Mouse (Mus musculus): ENCODE data around the gene Rpl13a. TPM values are rescaled to one million over a fixed set of nuclear protein-coding genes. Genes with fewer than 3 reads are reported as not detected.

Gene Rpl13a
- polyA plus RNA-seq, 1 experiment: 1,205 TPM

GRCm38 (mm10) chr7:45093516-45093905, 35.0 kb downstream of the Rpl13a start:
- WGBS: 38% methylated on average over 17 of the region's 18 CpGs
- no peak for TF ChIP-seq CTCF (IDR thresholded peaks at IDR 0.05; ENCODE audit: insufficient read depth, low read depth, low read length)
- TF ChIP-seq POLR2A (IDR thresholded peaks at IDR 0.05; ENCODE audit: insufficient read depth, low read depth, low read length): no peak
- no peak overlapping the region for H3K4me3 ChIP-seq (ENCODE audit: insufficient read depth, low read depth, low read length)
- H3K27ac ChIP-seq (ENCODE audit: insufficient read depth, low read depth, low read length): no peak overlapping the region
- peaks cover 14% of the 10 kb centered on the region for H3K4me1 ChIP-seq (ENCODE audit: control insufficient read depth, insufficient read depth, low read length)

GRCm38 (mm10) chr7:45092828-45093515, 35.6 kb downstream of the Rpl13a start:
- WGBS: 71% methylated on average over 12 of the region's 12 CpGs
- TF ChIP-seq POLR2A (IDR thresholded peaks at IDR 0.05; ENCODE audit: insufficient read depth, low read depth, low read length) (no peak), CTCF (IDR thresholded peaks at IDR 0.05; ENCODE audit: insufficient read depth, low read depth, low read length) (no peak)
- Histone ChIP-seq H3K4me1 (ENCODE audit: control insufficient read depth, insufficient read depth, low read length) (peaks cover 14% of the 10 kb centered on the region), H3K4me3 (ENCODE audit: insufficient read depth, low read depth, low read length) (no peak overlapping the region), H3K27ac (ENCODE audit: insufficient read depth, low read depth, low read length) (no peak overlapping the region)

GRCm38 (mm10) chr7:45092048-45092447, 36.5 kb downstream of the Rpl13a start, which contains the start of gene Rcn3:
Rcn3 (minus strand) TSS chr7:45092221.
- 3% methylated on average over 16 of the region's 16 CpGs for WGBS
- Histone ChIP-seq H3K27ac (ENCODE audit: insufficient read depth, low read depth, low read length) (no peak within 1 kb of the TSS), H3K4me3 (ENCODE audit: insufficient read depth, low read depth, low read length) (peak within 1 kb of the TSS; percentile 37), H3K4me1 (ENCODE audit: control insufficient read depth, insufficient read depth, low read length) (peaks cover 14% of the 10 kb centered on the region)
- no peak for TF ChIP-seq CTCF (IDR thresholded peaks at IDR 0.05; ENCODE audit: insufficient read depth, low read depth, low read length)
- TF ChIP-seq POLR2A (IDR thresholded peaks at IDR 0.05; ENCODE audit: insufficient read depth, low read depth, low read length): no peak

GRCm38 (mm10) chr7:45091001-45091990, 37.3 kb downstream of the Rpl13a start:
- H3K4me1 ChIP-seq (ENCODE audit: control insufficient read depth, insufficient read depth, low read length): peaks cover 14% of the 10 kb centered on the region
- WGBS: 27% methylated on average over 35 of the region's 35 CpGs
- peak overlapping the region; percentile 37; the same call in 1 of the 2 replicates for H3K4me3 ChIP-seq (ENCODE audit: insufficient read depth, low read depth, low read length)
- no peak overlapping the region for H3K27ac ChIP-seq (ENCODE audit: insufficient read depth, low read depth, low read length)
- TF ChIP-seq CTCF (IDR thresholded peaks at IDR 0.05; ENCODE audit: insufficient read depth, low read depth, low read length) (no peak), POLR2A (IDR thresholded peaks at IDR 0.05; ENCODE audit: insufficient read depth, low read depth, low read length) (no peak)

GRCm38 (mm10) chr7:45090251-45090977, 38.1 kb downstream of the Rpl13a start:
- Histone ChIP-seq H3K4me1 (ENCODE audit: control insufficient read depth, insufficient read depth, low read length) (peaks cover 14% of the 10 kb centered on the region), H3K4me3 (ENCODE audit: insufficient read depth, low read depth, low read length) (no peak overlapping the region), H3K27ac (ENCODE audit: insufficient read depth, low read depth, low read length) (no peak overlapping the region)
- 87% methylated on average over 13 of the region's 13 CpGs for WGBS
- TF ChIP-seq CTCF (IDR thresholded peaks at IDR 0.05; ENCODE audit: insufficient read depth, low read depth, low read length): no peak
- no peak for TF ChIP-seq POLR2A (IDR thresholded peaks at IDR 0.05; ENCODE audit: insufficient read depth, low read depth, low read length)

GRCm38 (mm10) chr7:45088597-45088996, 40.0 kb downstream of the Rpl13a start:
- TF ChIP-seq POLR2A (IDR thresholded peaks at IDR 0.05; ENCODE audit: insufficient read depth, low read depth, low read length) (no peak), CTCF (IDR thresholded peaks at IDR 0.05; ENCODE audit: insufficient read depth, low read depth, low read length) (no peak)
- WGBS: 96% methylated on average over 17 of the region's 17 CpGs
- peaks cover 14% of the 10 kb centered on the region for H3K4me1 ChIP-seq (ENCODE audit: control insufficient read depth, insufficient read depth, low read length)
- H3K4me3 ChIP-seq (ENCODE audit: insufficient read depth, low read depth, low read length): no peak overlapping the region
- H3K27ac ChIP-seq (ENCODE audit: insufficient read depth, low read depth, low read length): no peak overlapping the region

GRCm38 (mm10) chr7:45086084-45086483, 42.5 kb downstream of the Rpl13a start:
- no peak overlapping the region for H3K4me3 ChIP-seq (ENCODE audit: insufficient read depth, low read depth, low read length)
- 77% methylated on average over 4 of the region's 4 CpGs for WGBS
- TF ChIP-seq POLR2A (IDR thresholded peaks at IDR 0.05; ENCODE audit: insufficient read depth, low read depth, low read length) (no peak), CTCF (IDR thresholded peaks at IDR 0.05; ENCODE audit: insufficient read depth, low read depth, low read length) (no peak)
- H3K4me1 ChIP-seq (ENCODE audit: control insufficient read depth, insufficient read depth, low read length): peaks cover 8% of the 10 kb centered on the region; the same call in 1 of the 2 replicates
- no peak overlapping the region for H3K27ac ChIP-seq (ENCODE audit: insufficient read depth, low read depth, low read length)

- TF ChIP-seq CTCF (IDR thresholded peaks at IDR 0.05; ENCODE audit: insufficient read depth, low read depth, low read length) (no peak), POLR2A (IDR thresholded peaks at IDR 0.05; ENCODE audit: insufficient read depth, low read depth, low read length) (no peak)
- H3K4me3 ChIP-seq (ENCODE audit: insufficient read depth, low read depth, low read length): no peak overlapping the region
- H3K27ac ChIP-seq (ENCODE audit: insufficient read depth, low read depth, low read length): peak overlapping the region; percentile 13
- WGBS: 88% methylated on average over 22 of the region's 22 CpGs
- H3K4me1 ChIP-seq (ENCODE audit: control insufficient read depth, insufficient read depth, low read length): peaks cover 7% of the 10 kb centered on the region; the same call in 1 of the 2 replicates
Measured at GRCm38 (mm10) chr7:45083300-45083890, 45.2 kb downstream of the Rpl13a start.

Measured in olfactory bulb, adult 2 months (tissue).